Mouse (Mus musculus) limb, embryonic 11.5 days (tissue): ENCODE measurements at regions not wholly inside any gene's neighbourhood (a gene's known extent, or its start where the extent isn't known, plus 50 kb on each side); places are given as distances from the start of the nearest gene placed in this dataset.
A peak's percentile ranks its signal among the peaks of the same experiment; 100 is the strongest.

Experiments
- ATAC-seq: fragments of 200-750 bp; cut with Nextera tagmentation; 2 replicates; pipeline ENCODE4 v1.8.0; 2017; ENCODE audit warnings: low read depth; ENCODE audit not compliant: insufficient number of reproducible peaks, low FRiP score, low TSS enrichment
- DNase-seq: peaks from one replicate; pipeline ENCODE4 v3.0.0-alpha.2; 2015; ENCODE audit warnings: low spot score
- H3K27ac ChIP-seq: fragments of 300-500 bp; sonication (generic); replicated peaks from 2 replicates; pipeline ENCODE4 v1.5.1; 2014; ENCODE audit warnings: low read depth, mild to moderate bottlenecking, low read length
- H3K27me3 ChIP-seq: fragments of 300-500 bp; sonication (generic); 2 replicates; pipeline ENCODE4 v1.6.1; 2014; ENCODE audit warnings: mild to moderate bottlenecking, low read length, mixed read lengths; ENCODE audit not compliant: control insufficient read depth, insufficient read depth
- H3K36me3 ChIP-seq: fragments of 300-500 bp; sonication (generic); 2 replicates; pipeline ENCODE4 v1.6.1; 2014; ENCODE audit warnings: mild to moderate bottlenecking, low read length, moderate library complexity, mixed read lengths; ENCODE audit not compliant: control insufficient read depth, insufficient read depth
- H3K4me1 ChIP-seq: fragments of 300-500 bp; sonication (generic); 2 replicates; pipeline ENCODE4 v1.6.1; 2014; ENCODE audit warnings: low read length, mixed read lengths; ENCODE audit not compliant: control insufficient read depth, insufficient read depth
- H3K4me2 ChIP-seq: fragments of 300-500 bp; sonication (generic); 2 replicates; pipeline ENCODE4 v1.6.1; 2014; ENCODE audit warnings: low read depth, mild to moderate bottlenecking, moderate library complexity; ENCODE audit not compliant: severe bottlenecking
- H3K4me3 ChIP-seq: fragments of 300-500 bp; sonication (generic); 2 replicates; pipeline ENCODE4 v1.5.1; 2014; ENCODE audit warnings: low read depth, low read length
- H3K9ac ChIP-seq: fragments of 300-500 bp; sonication (generic); 2 replicates; pipeline ENCODE4 v1.6.1; 2014; ENCODE audit warnings: mild to moderate bottlenecking, low read length
- H3K9me3 ChIP-seq: fragments of 300-500 bp; sonication (generic); 2 replicates; pipeline ENCODE4 v1.6.1; 2016; ENCODE audit warnings: low read length; ENCODE audit not compliant: control insufficient read depth
- whole genome bisulfite sequencing: fragments of 180-500 bp; shearing (Covaris S2); extraction: QIAGEN DNeasy Blood & Tissue Kit; methylation state at CpG from one replicate; pipeline ENCODE4 v1.1.7; 2014; 5-methylcytosine and 5-hydroxymethylcytosine counted together

DNA sequence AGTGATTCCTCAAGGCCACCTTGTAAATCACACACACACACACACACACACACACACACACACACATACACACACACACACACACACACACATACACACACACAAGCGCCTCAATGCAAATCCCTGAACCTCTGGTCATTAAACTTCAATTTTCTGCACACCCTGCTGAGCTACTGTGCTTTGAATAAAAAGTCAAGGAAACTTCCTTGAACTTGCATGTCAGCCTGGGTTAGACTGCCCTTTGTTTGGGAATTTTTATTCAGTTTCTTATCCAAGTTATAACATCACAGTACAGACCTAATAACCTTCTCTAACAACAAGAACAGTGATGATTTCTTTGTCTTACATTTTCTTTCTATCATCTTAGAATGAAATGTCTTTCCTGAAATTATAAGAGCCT lies 528.1 kb upstream of the Cdh11 start:
- WGBS, result 29% methylated on average over 1 of the region's 1 CpGs
- DNase-seq, result no peak

DNA sequence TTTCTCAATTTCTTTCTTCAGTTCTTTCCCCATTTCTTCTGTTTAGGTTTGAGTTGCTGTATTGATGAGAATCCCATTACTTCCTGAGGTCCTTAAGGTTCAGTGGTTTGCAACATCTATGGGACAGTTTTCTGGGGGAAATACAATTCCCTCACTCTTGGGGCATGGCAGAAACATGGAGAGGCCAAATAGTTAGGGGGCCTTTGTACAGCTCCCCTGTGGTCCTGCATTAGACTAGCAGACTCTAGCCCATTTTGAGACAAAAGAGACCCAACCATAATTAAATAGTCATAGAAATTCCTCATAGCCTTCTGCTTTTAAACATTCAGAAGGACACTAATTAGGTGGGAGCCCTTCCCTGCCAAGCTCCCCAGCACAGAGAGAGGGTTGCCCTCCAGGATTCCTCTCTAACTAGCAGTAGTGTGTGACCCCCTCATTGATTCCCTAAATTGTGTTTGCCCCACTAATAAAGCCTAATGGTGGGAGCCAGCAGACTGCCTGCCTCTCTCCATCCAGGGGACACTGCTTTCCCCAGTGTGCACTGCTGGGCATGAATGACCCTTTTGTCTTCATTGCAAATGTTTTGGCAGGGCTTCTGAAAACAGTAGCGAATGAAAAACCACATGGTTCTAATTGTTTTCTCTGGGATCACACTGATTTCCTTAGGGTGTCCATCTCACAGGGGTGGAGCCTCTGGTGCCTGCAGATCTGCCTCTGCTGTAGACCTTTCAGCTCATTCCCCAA lies 529.0 kb upstream of the Cdh11 start:
- WGBS, result 10% methylated on average over 1 of the region's 1 CpGs
- Histone ChIP-seq H3K4me2 (no peak overlapping the region), H3K4me1 (peaks cover 11% of the 10 kb centered on the region; the same call in 1 of the 2 replicates), H3K27ac (peak overlapping the region; percentile 75), H3K27me3 (no peaks in the 10 kb centered on the region), H3K9me3 (no peaks in the 10 kb centered on the region), H3K4me3 (no peak overlapping the region), H3K9ac (no peak overlapping the region), H3K36me3 (no peaks in the 10 kb centered on the region)
- DNase-seq, result peak; percentile 63
- peak; percentile 75 for ATAC-seq

More for the DNA sequence above, 528.1 kb upstream of the Cdh11 start:
- Histone ChIP-seq H3K27me3 (no peaks in the 10 kb centered on the region), H3K36me3 (no peaks in the 10 kb centered on the region), H3K9ac (no peak overlapping the region), H3K9me3 (no peaks in the 10 kb centered on the region), H3K27ac (no peak overlapping the region), H3K4me3 (no peak overlapping the region), H3K4me2 (no peak overlapping the region), H3K4me1 (peaks cover 11% of the 10 kb centered on the region; the same call in 1 of the 2 replicates)
- no peak for ATAC-seq

DNA sequence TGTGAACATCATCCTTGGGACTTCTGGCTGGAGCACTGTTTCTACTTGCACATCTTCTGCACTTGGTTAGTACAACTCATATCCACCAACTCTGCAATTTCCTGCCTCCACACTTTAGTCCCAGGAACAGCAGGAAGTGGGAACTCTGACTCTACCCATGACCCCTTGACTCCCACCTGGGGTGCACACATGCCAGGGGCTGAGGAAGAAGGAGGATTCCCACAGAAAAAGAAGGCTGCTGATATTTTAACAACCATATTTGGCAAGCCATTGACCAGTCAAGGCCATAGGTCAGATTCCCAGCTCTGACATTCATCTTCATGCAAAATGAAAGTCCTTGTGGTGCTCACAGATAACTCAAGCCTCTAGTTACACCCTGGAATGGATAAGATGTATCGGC lies 530.3 kb upstream of the Cdh11 start:
- ATAC-seq (no peak), DNase-seq (no peak)
- Histone ChIP-seq H3K27me3 (no peaks in the 10 kb centered on the region), H3K9ac (no peak overlapping the region), H3K36me3 (no peaks in the 10 kb centered on the region), H3K4me2 (no peak overlapping the region), H3K4me1 (peaks cover 11% of the 10 kb centered on the region; the same call in 1 of the 2 replicates), H3K9me3 (no peaks in the 10 kb centered on the region), H3K27ac (0 out of 2 replicates have a peak overlapping the region, but pooled peaks have one; percentile 75), H3K4me3 (no peak overlapping the region)
- 77% methylated on average over 1 of the region's 1 CpGs for WGBS

DNA sequence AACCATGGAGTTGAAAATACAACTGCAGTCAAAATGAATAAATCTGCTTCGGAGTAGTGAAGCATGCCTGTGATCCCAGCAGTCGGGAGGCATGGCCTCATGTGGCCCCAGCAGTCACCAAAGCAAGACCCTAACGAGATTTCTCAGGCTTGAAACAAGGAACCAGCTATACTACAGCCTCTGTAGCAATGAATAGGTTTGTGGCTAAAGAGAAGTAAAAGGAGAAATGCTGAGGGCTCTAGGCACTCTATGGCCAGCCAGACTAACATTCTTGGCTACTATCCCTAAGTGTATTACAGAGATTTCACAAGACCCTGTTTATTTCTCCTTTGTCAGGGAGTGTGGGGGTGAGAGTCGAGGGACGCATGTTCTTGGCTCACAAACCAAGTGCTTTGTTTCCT lies 531.2 kb upstream of the Cdh11 start:
- Histone ChIP-seq H3K36me3 (no peaks in the 10 kb centered on the region), H3K9ac (no peak overlapping the region), H3K27ac (no peak overlapping the region), H3K9me3 (no peaks in the 10 kb centered on the region), H3K27me3 (no peaks in the 10 kb centered on the region), H3K4me1 (peaks cover 11% of the 10 kb centered on the region; the same call in 1 of the 2 replicates), H3K4me2 (no peak overlapping the region), H3K4me3 (no peak overlapping the region)
- DNase-seq (no peak), ATAC-seq (no peak)
- 62% methylated on average over 5 of the region's 5 CpGs for WGBS

DNA sequence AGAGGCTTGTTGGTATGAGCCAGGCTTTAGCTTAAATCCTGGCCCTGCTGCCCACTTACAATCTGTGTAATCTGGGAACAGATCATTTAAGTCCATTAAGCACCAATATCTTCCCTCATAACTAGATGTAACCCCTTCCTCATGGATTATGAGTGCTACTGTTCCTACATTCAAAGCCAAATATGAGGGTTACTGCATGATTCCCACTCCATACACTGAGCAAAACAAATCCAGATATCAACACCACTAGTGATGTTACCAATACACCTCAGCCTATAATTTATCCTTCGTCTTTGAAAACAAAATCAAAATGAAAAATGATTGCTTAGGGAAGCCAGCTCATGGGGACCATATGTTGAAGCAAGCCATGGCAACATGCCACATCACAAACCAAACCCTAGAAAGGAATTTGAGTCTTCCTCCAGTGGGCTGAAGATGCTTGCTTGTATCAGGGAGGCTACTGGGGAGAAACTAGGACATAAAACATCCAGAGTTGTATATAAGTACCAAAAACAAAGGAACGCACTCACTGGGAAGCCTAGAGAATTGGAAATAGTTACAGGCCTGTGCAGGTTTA lies 531.8 kb upstream of the Cdh11 start:
- DNase-seq, result no peak
- WGBS, result 83% methylated on average over 2 of the region's 2 CpGs
- Histone ChIP-seq H3K4me1 (peaks cover 11% of the 10 kb centered on the region; the same call in 1 of the 2 replicates), H3K27me3 (no peaks in the 10 kb centered on the region), H3K4me3 (no peak overlapping the region), H3K36me3 (no peaks in the 10 kb centered on the region), H3K4me2 (no peak overlapping the region), H3K27ac (no peak overlapping the region), H3K9me3 (no peaks in the 10 kb centered on the region), H3K9ac (no peak overlapping the region)
- ATAC-seq, result no peak

DNA sequence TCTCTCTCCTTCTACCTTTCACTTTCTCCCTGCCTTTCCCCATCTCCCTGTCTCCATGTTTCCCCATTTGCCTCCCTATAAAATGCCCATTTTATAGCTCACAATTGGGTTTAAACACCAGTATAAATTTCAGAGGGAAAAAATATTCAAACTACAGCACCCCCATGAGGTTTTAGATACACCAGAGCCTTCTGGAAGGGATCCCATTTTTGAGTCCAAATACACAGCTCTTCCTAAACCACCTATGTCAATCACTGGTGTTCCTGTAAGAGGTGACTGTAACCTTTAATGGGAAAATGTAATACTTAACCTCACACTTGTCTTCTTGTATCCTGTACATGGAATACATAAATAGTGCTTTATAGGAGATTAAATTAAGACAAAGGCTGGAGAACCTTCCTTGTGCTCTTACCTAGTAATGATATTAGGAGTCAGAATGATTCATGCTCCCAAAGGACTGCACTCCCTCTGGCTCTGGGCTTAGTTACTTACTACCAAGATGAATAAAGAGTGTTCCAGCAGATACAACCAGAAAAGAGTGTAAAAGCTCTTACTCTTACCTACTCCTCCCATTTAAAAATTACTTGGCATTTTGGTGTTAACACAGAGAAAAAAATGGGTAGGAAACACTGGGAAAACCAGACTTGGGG lies 538.7 kb upstream of the Cdh11 start:
- no peak overlapping the region for H3K4me3 ChIP-seq
- H3K27me3 ChIP-seq, result no peaks in the 10 kb centered on the region
- H3K9ac ChIP-seq, result no peak overlapping the region
- H3K36me3 ChIP-seq, result no peaks in the 10 kb centered on the region
- DNase-seq (no peak), ATAC-seq (no peak)
- no peaks in the 10 kb centered on the region for H3K9me3 ChIP-seq
- no peaks in the 10 kb centered on the region for H3K4me1 ChIP-seq
- H3K27ac ChIP-seq, result no peak overlapping the region
- H3K4me2 ChIP-seq, result no peak overlapping the region

DNA sequence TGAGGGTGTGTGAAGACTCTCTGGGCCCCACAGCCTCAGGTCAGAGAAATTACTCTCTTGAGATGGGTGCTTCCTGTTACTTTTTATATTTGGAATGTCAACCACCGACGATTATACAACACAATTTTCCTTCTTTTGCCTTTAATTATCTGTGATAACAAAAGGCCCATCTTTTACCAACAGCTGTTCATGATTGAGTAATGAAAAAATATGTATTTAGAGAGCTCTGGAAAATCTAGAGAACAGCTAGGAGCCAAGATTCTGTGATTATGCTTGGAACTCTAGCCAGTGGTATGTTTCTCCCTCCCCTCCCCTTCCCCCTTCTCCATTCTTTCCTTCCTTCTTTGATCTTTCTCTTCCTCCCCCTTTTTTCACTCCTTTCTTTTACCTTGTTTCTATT lies 546.0 kb upstream of the Cdh11 start:
- H3K27ac ChIP-seq, result no peak overlapping the region
- H3K36me3 ChIP-seq, result no peaks in the 10 kb centered on the region
- no peaks in the 10 kb centered on the region for H3K27me3 ChIP-seq
- no peak overlapping the region for H3K4me2 ChIP-seq
- H3K4me3 ChIP-seq, result no peak overlapping the region
- ATAC-seq, result no peak
- no peak overlapping the region for H3K9ac ChIP-seq
- no peak for DNase-seq
- H3K4me1 ChIP-seq, result no peaks in the 10 kb centered on the region
- WGBS, result 91% methylated on average over 2 of the region's 2 CpGs
- H3K9me3 ChIP-seq, result no peaks in the 10 kb centered on the region

DNA sequence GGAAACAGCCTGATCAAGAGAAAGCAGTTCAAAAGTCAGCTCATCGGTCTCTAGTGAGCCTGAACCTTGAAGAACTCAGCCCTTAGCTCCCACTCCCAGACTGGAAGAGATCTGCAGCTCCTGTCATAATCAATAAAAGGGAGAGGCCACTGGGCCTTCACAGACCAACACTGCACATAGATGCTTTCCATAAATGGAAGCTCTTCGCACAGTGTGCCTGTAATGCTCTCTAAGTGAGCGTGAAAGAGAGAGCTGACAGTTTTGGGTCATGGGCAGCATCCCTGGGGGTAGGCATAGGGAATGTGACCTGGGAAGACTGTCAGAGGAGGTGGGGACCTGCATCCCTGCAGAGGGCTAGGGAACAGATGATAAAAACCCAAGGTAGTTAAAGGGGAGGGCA lies 551.9 kb upstream of the Cdh11 start:
- H3K4me3 ChIP-seq, result no peak overlapping the region
- H3K4me2 ChIP-seq, result no peak overlapping the region
- no peaks in the 10 kb centered on the region for H3K9me3 ChIP-seq
- no peaks in the 10 kb centered on the region for H3K4me1 ChIP-seq
- H3K36me3 ChIP-seq, result no peaks in the 10 kb centered on the region
- no peak overlapping the region for H3K9ac ChIP-seq
- H3K27ac ChIP-seq, result no peak overlapping the region
- DNase-seq, result no peak
- WGBS, result 92% methylated on average over 3 of the region's 3 CpGs
- no peaks in the 10 kb centered on the region for H3K27me3 ChIP-seq
- ATAC-seq, result no peak
